Mouse (Mus musculus) layer of hippocampus, postnatal 14 days (tissue): ENCODE results near the gene AI467606. TPM values are rescaled to one million over a fixed set of nuclear protein-coding genes. Genes with fewer than 3 reads are reported as not detected.
"Not testable (repeated sequence)": the region's sequence is repeated elsewhere in the genome, so short reads cannot be mapped to it uniquely, and the experiment has no call there.

Experiments used
- DNase-seq, 2 experiments: peaks; one replicate each; pipeline ENCODE4 v3.0.0; 2021 to 2022; ENCODE audit warnings: low spot score in 2 of 2, mixed read lengths in 1 of 2
- long read RNA-seq, 2 experiments: library from polyadenylated mRNA; stranded (forward); transcript quantifications; one replicate each; pipeline ENCODE4 v2.0.0; 2021
- total RNA-seq, 2 experiments: library from RNA; stranded (reverse); gene quantifications; 2 replicates each; pipeline ENCODE4 v1.2.3; 2021

The AI467606 gene
- 1 to 10 TPM; 1.1 to 2.7 TPM for total RNA-seq
- long read RNA-seq, experiment 1, partial matches to known transcripts, result 0 of 1 reads
- long read RNA-seq, experiment 1, other reads (novel, unspliced or antisense), result 1 of 1 reads
- long read RNA-seq, experiment 2, partial matches to known transcripts, result 0 of 2 reads
- long read RNA-seq, experiment 2, other reads (novel, unspliced or antisense), result 1 of 2 reads

GRCm38 (mm10) chr7:127091114-127091896 lies at the start of gene AI467606:
AI467606 (plus strand) TSS chr7:127091359.
- DNase-seq, result peak in 1 of 2 experiments; percentile 34

- peak; percentile 86 to 89 for DNase-seq
Measured at GRCm38 (mm10) chr7:127041851-127042672, 49.1 kb upstream of the AI467606 start, which contains the start of gene Kif22. Kif22 (minus strand) TSS chr7:127042471.

- no peak for DNase-seq
Measured at GRCm38 (mm10) chr7:127055026-127055585, 36.1 kb upstream of the AI467606 start.

DNA sequence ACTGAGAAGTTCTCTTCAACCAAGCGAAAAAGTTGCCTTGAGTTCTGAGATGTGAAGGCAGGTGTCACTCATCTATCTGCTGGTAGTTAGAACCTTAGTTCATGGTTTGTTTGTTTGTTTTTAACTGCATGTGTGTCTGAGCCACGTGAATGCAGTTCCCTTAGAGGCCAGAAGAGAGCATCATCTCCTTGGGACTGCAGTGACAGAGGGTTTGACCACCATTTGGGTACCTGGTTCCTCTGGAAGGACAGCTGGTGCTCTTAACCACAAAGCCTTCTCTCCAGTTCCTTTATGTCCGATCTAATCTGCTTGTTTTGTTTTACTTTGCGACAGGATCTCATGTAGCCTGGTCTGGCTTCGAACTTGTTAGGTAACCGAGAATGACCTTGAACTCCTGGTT lies 25.6 kb upstream of the AI467606 start:
- DNase-seq, result no peak

DNA sequence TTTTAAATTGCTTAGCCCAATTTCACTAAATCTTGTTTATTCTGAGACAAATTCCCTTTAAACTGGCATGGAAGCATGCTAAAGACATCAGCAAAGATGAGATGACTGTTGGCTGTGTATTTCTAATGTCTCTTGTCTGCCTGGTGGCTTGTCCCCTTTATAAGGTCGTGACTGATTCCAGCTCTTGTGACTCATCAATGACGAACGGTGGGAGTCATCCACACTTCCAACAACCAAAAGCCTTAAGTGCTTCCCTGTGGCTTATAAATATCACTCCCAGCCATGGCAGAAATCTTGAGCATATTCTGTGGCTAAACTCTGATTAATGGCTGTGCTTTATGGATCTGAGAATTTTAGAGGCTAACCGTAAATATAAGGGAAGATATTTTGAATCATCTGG lies 24.8 kb upstream of the AI467606 start:
- DNase-seq, result no peak

DNA sequence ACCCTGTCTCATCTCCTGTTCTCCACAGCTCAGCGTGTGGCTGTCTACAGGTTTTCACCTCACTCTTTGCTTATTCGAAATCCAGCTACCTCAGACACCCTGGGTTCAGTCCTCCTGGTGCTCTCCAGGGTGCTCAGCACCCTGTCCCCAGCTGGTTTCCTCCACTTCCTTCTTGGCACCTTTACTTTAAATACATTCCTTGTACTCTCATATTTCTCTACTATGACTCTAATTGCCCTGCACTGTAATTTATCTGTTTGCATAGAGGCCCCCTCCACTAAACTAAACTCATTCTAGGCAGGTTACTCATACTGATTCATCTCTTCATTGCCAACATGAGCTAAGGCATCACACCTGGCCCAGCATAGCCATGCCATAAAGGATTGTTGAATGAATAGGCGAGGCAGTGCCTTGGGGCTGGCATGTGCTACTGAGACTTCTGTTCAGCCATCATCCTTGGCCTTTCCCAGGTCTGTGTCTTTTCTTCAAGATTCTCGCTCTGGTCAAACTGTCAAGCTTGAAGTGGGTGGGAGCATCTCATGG lies 20.2 kb upstream of the AI467606 start:
- DNase-seq, result no peak

- no peak for DNase-seq
Measured at GRCm38 (mm10) chr7:127073221-127073620, 17.9 kb upstream of the AI467606 start.

GRCm38 (mm10) chr7:127076188-127076587 lies 15.0 kb upstream of the AI467606 start:
- DNase-seq, result no peak

GRCm38 (mm10) chr7:127077692-127078091 lies 13.5 kb upstream of the AI467606 start:
- no peak for DNase-seq

GRCm38 (mm10) chr7:127080045-127080444 lies 11.1 kb upstream of the AI467606 start:
- DNase-seq, result no peak

DNA sequence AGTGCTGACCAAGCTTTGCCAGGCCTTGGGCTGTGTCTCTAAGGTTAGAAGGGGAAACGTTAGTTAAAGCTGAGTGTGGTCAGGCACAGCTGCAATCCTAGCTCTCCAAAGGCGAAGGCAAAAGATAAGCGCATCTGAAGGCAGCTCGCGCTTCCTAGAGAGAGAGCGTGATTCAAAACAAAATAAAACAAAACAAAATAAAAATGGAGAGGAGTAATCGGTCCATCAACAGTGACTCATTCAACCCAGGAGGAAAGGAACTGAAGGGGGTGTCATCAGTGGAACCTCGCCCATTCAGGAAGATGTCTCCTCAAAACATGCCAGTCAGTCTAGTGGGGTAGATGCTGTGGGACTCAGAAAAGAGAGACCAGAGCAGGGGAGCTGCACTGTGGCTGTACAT lies 8.9 kb upstream of the AI467606 start:
- no peak for DNase-seq

GRCm38 (mm10) chr7:127082995-127083394 lies 8.2 kb upstream of the AI467606 start:
- DNase-seq, result no peak

DNA sequence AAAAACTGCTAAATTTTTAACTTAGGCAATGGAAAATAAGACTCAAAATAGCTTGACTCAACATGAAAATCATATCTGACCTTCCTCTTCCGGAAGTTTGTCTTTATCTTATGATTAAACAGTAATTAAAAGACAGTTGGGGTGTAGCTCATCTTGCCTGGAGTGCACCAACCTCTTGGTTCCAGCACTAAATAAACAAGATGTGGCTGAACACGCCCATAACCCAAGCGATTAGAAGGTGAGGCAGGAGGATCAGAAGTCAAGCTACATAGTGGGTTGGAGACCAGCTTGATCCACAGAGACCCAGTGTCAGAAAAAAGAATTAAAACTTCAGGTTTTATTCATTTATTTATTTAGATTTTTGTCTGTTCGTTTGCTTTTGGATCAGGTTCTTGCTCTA lies 7.5 kb upstream of the AI467606 start:
- no peak for DNase-seq

DNA sequence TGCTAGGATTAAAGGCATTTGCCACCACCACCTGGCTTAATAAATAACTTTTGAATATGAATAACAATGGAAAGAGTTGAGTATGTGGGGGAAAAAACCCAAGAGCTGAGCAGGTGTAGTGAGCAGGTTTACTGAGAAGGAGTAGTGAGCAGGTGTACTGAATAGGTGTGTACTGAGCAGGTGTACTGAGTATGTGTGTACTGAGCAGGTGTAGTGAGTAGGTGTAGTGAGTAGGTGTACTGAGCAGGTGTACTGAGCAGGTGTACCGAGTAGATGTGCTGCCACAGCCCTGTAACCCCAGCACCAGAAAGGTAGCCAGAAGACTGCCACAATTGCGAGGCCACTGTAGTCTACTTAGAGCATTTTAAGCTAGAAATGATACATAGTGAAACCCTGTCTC lies 6.4 kb upstream of the AI467606 start:
- no peak for DNase-seq

DNA sequence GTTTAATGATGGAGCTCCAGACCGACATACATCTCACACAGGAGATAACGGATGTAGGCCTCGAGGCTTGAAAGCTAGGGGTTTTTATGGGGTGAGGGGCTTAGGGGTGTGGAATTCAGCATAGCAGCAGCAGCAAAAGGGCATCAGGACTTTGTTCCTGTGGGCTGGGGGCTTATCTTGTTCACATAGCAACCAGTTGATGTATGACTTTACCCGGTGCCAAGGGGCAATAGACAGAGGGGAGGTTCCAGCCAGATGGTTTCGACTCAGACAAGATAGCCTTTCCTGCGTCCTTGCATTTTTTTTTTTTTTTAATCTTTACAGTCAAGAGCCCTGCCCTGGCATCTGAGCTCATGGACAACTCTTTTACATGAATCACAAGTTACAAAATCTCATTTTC lies 5.4 kb upstream of the AI467606 start:
- DNase-seq, result not testable (repeated sequence)

DNA sequence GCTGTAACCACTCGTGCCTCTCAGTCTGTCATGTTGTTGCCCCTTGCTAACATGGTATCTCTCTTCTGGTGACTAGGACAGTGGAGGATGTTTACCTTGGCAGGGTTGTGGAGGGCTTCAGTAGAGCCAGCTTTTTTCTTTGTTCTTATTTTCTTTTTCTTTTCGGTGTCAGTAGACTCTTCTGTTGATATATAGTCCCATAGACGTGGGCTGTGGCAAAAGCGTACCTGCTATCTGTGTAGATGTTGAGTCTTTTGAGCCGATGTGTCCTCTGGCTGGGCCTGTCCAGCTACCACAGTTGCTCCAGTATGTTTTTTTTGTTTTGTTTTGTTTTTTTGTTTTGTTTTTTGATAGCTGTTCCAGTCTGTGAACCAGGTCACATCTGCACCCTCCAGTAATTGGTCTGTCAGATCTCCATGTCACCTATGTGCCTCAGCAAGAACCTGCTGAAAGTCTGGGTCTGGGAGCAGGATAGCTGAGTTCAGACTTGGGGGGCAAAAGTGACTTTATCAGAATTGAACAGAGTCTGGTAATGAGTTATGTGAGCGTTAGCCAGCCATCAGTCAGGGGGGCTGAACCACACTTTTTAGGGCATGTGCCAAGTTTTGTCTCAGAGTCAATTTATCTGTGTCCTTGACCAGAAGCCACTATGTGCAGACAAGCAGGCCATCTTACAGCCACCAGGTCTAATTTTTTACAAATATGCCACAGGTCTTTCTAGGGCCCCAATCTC lies 3.7 kb upstream of the AI467606 start, which contains the start of gene Zg16:
Gene Zg16, minus strand, starts transcription at position 51 of the 733 bp plus-strand sequence.
- DNase-seq, result not testable (repeated sequence)

DNA sequence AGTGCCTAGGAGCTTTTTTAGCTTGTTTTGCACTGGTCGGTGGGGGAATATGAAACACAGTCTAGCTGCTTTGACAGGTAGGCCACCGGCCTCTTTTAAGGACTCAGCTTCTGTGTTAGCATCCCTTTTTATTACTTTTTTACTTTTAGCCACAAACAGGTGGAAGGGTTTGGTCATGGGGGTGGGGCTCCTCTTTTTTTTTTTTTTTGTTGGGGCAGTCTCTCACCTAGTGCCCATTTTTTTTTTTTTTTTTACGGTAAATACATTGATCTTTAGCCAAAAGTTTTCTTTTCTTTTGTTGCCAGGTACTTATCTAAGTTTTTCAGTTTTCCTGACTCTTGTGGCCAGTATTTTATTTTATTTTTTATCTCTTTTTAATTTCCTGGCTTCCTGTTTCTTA lies 3.1 kb upstream of the AI467606 start:
- no peak for DNase-seq

GRCm38 (mm10) chr7:127088901-127089845 lies 2.0 kb upstream of the AI467606 start:
- DNase-seq, result no peak
